Mouse (Mus musculus) kidney, adult 2 months (tissue): ENCODE data around the gene A630095N17Rik.

ENCODE experiments used
- CTCF ChIP-seq: fragments of 200-500 bp; conservative IDR thresholded peaks from 2 replicates; pipeline ENCODE4 v1.5.1; 2011; ENCODE audit warnings: low read depth, mild to moderate bottlenecking, control low read depth, low read length, moderate library complexity, mixed read lengths; ENCODE audit not compliant: insufficient read depth, insufficient read length
- POLR2A ChIP-seq: fragments of 200-500 bp; IDR thresholded peaks from one replicate; pipeline ENCODE4 v1.6.1; 2011; ENCODE audit warnings: low read depth, low read length, control low read depth

DNA sequence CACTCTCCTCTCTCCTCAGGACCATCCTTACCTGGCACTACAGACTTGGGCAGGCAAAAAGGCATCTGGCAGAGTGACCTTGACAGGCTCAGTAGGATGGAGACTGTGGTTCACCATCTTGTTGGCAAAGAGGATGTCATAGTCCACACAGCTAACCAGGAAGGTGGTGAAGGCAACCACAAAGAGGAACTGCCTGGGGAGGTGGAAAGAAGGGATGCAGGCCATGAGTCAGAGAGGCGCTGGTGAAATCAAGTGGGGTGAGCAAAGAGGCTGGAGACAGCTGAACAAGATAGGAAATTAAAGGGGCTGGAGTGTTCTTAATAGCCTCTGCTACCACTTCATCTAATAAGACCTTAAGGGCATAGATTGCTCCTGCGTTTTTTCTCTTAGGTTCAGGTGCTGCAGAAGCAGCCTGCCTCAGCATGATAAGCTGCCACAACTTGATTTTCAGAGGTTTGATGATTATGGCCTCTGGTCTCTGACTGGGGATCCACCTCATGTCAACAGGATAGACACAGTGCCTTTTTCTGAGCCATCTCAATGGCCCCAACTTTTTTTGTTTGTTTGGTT lies 43.9 kb downstream of the A630095N17Rik start:
- TF ChIP-seq CTCF (no peak), POLR2A (no peak)
